Mouse (Mus musculus) heart, adult 2 months (tissue): Measurements from ENCODE around the gene Steap3. TPM values are rescaled to one million over a fixed set of nuclear protein-coding genes. Genes with fewer than 3 reads are reported as not detected.

ENCODE experiments used
- DNase-seq, 2 experiments: peaks; one replicate each; pipeline ENCODE4 v3.0.0; 2021
- H3K27ac ChIP-seq: fragments of 200-600 bp; 2 replicates; pipeline ENCODE4 v1.8.1; 2022
- H3K27me3 ChIP-seq: fragments of 200-500 bp; 2 replicates; pipeline ENCODE4 v1.6.1; 2012; ENCODE audit warnings: mild to moderate bottlenecking, low read length, inconsistent platforms, mixed read lengths; ENCODE audit not compliant: control insufficient read depth, insufficient read depth
- H3K36me3 ChIP-seq: fragments of 200-500 bp; 2 replicates; pipeline ENCODE4 v1.6.1; 2012; ENCODE audit warnings: low read length, inconsistent platforms; ENCODE audit not compliant: control insufficient read depth, insufficient read depth
- H3K4me1 ChIP-seq: fragments of 200-500 bp; 2 replicates; pipeline ENCODE4 v1.6.1; 2011; ENCODE audit warnings: low read length; ENCODE audit not compliant: control insufficient read depth, insufficient read depth
- H3K4me3 ChIP-seq: fragments of 200-600 bp; 2 replicates; pipeline ENCODE4 v1.8.1; 2022
- H3K79me2 ChIP-seq: fragments of 200-500 bp; replicated peaks from 2 replicates; pipeline ENCODE4 v1.6.1; 2012; ENCODE audit warnings: mild to moderate bottlenecking, inconsistent platforms, low read length, moderate library complexity, mixed read lengths; ENCODE audit not compliant: control insufficient read depth, insufficient read depth
- H3K9ac ChIP-seq: fragments of 200-500 bp; 2 replicates; pipeline ENCODE4 v1.6.1; 2012; ENCODE audit warnings: low read depth, mild to moderate bottlenecking, control low read depth, inconsistent platforms, low read length, mixed read lengths
- CTCF ChIP-seq: fragments of 200-600 bp; IDR thresholded peaks from 2 replicates; pipeline ENCODE4 v1.8.1; 2022; ENCODE audit warnings: antibody characterized with exemption, mild to moderate bottlenecking, moderate library complexity
- EP300 ChIP-seq: fragments of 200-500 bp; IDR thresholded peaks from 2 replicates; pipeline ENCODE4 v1.6.1; 2011; ENCODE audit warnings: low read depth, low read length, control low read depth; ENCODE audit not compliant: insufficient read depth
- POLR2A ChIP-seq: fragments of 200-500 bp; IDR thresholded peaks from 2 replicates; pipeline ENCODE4 v1.6.1; 2011; ENCODE audit warnings: mild to moderate bottlenecking, low read depth, low read length, control low read depth; ENCODE audit not compliant: insufficient read depth
- WGBS: fragments of 180-500 bp; shearing (Covaris S2); methylation state at CpG from one replicate; pipeline ENCODE4 v1.1.7; 2018; 5-methylcytosine and 5-hydroxymethylcytosine counted together
- intact Hi-C: fragments of 180-260 bp; cut with DNase I; formaldehyde crosslinking; loops from one replicate; pipeline ENCODE4 v1.15.1; 2025
- polyA plus RNA-seq: library from polyadenylated mRNA; depleted of rRNA; stranded (reverse); fragments of >200 nt; gene quantifications from 2 replicates; pipeline ENCODE4 v1.2.3, GENCODE M21; 2012
- total RNA-seq, 2 experiments: library from RNA; stranded (reverse); gene quantifications; 2 replicates each; pipeline ENCODE4 v1.2.3; 2021

Gene Steap3
- total and polyA plus RNA-seq, 3 experiments, result 25.2 to 54.9 (median 27.9) TPM

DNA sequence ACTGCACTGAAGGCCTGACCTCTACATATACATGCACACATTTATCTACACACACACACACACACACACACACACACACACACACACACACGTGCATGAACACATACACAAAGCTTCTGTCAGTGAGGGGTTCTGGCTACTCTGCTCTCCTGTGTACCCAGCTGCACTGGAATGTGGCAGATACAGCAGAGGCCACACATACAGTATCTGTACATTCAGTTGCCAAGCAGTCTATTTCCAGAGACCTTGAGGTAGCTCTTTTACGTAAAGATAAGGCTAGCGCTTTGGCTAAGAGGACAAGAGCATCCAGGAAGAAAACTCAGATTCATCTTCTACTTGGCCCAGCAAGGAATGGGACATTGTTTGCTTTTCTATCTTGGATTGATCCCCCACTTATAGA, 4.9 kb downstream of the Steap3 start:
- intact Hi-C loops, result no loop called here
- no peak for DNase-seq
- H3K36me3 ChIP-seq, result no peaks in the 10 kb centered on the region
- no peaks in the 10 kb centered on the region for H3K79me2 ChIP-seq
- H3K27ac ChIP-seq, result no peak overlapping the region
- no peak overlapping the region for H3K4me3 ChIP-seq
- 81% methylated on average over 3 of the region's 3 CpGs for WGBS
- H3K4me1 ChIP-seq, result peaks cover 3% of the 10 kb centered on the region; the same call in 1 of the 2 replicates
- TF ChIP-seq CTCF, result no peak
- TF ChIP-seq EP300, result no peak
- TF ChIP-seq POLR2A, result no peak
- no peaks in the 10 kb centered on the region for H3K27me3 ChIP-seq
- H3K9ac ChIP-seq, result no peak overlapping the region

DNA sequence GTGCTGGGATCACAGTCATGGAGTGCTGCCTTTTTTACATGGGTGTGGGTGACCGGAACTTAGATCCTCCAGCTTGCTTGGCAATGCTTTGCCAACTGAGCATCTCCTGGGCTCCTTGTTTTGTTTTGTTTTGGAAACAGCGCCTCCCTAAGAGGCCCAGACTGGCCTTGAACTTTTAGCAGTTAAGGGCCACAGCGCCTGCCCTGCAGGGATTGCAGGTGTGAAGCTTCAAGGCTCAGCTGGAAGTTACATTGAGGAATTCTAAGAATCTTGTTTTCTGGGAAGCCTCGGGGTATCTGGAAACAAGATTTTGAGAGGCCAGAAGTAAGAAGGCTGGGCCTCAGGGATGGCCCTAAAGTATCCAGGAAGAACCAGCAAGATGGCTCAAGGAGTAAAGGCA, 6.0 kb downstream of the Steap3 start:
- no peak overlapping the region for H3K27ac ChIP-seq
- no peaks in the 10 kb centered on the region for H3K27me3 ChIP-seq
- H3K36me3 ChIP-seq, result no peaks in the 10 kb centered on the region
- 67% methylated on average over 4 of the region's 4 CpGs for WGBS
- no peak for TF ChIP-seq CTCF
- no peak for TF ChIP-seq POLR2A
- no peak for TF ChIP-seq EP300
- H3K4me1 ChIP-seq, result peaks cover 3% of the 10 kb centered on the region; the same call in 1 of the 2 replicates
- no peaks in the 10 kb centered on the region for H3K79me2 ChIP-seq
- no peak overlapping the region for H3K4me3 ChIP-seq
- DNase-seq, result no peak
- H3K9ac ChIP-seq, result no peak overlapping the region
- intact Hi-C loops, result no loop called here

DNA sequence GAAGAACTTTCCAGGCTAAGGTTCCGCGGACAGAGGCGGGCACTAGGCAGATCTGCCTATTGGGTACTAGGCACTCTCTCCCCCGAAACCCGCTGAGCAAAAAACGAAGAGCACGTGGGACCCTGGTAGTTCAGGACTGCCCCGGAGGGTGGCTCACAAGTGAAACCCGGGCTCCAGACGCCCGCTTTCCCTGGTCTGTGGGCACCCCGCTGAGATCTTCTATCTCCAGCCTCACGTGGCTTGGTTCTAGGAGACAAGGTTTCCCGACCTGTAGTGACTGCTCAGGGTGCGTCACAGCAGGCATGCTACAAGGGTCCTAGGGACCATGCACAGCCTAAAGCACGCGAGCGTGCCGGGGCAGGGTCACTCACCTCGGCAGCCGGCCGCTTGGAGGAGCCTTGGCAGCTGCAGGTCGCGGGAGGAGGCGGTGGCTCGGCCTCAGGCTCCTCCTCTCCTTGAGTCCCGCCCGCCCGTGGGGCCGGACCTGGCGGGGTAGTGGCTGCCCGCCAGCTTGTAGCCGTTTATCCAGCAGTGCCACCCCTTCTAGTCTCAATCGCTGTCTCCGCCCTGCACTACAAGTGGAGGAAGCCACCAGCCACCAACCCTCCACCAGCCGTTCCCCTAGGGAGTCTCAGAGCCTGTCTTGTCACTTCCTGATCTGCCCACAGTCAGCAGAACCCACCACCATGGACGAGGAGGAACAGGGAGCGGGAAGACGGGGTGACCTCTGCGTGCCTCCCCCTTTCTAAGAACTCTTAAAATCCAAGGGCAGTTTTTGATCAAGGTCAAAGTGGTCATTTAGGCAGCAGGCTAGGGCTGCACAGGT, 7.4 kb downstream of the Steap3 start:
- no peaks in the 10 kb centered on the region for H3K79me2 ChIP-seq
- TF ChIP-seq POLR2A, result peak; percentile 68
- TF ChIP-seq EP300, result 0 out of 2 replicates have a peak, but pooled peaks have one; percentile 43
- peak; percentile 31 for TF ChIP-seq CTCF
- H3K27ac ChIP-seq, result peak overlapping the region; percentile 73
- H3K36me3 ChIP-seq, result no peaks in the 10 kb centered on the region
- under 1% methylated on average over 40 of the region's 40 CpGs for WGBS
- no peaks in the 10 kb centered on the region for H3K27me3 ChIP-seq
- peak overlapping the region; percentile 84 for H3K9ac ChIP-seq
- peak; percentile 92 to 94 for DNase-seq
- peaks cover 3% of the 10 kb centered on the region; the same call in 1 of the 2 replicates for H3K4me1 ChIP-seq
- intact Hi-C loops, result loop anchor here (2.0 kb wide), 1 partner anchor 16 kb away; no protein-coding TSS in a partner anchor
- peak overlapping the region; percentile 79 for H3K4me3 ChIP-seq

DNA sequence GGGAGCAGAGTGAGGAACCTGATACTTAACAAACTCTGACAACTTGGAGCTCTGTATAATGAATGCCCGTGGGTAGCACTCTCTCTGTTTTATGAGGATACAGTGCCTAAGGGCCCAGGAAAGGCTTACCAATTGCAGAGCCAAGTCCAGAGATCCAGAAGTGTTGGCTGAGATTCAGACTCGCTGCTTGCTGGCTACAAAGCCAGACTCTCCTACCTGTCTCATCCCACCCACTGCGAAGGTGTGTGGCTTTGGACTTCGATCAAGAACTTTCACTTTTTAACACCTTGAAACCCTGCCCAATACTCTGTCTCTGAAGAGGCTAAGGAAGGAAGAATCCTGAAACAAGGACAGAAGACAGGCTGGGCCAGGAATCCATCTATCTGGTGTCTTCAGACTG, 9.3 kb downstream of the Steap3 start:
- Histone ChIP-seq H3K27me3 (no peaks in the 10 kb centered on the region), H3K79me2 (no peaks in the 10 kb centered on the region), H3K4me1 (peaks cover 5% of the 10 kb centered on the region; the same call in 1 of the 2 replicates), H3K9ac (no peak overlapping the region), H3K4me3 (no peak overlapping the region), H3K27ac (no peak overlapping the region), H3K36me3 (no peaks in the 10 kb centered on the region)
- 68% methylated on average over 4 of the region's 4 CpGs for WGBS
- TF ChIP-seq POLR2A (no peak), EP300 (no peak), CTCF (no peak)
- DNase-seq, result no peak
- intact Hi-C loops, result no loop called here

DNA sequence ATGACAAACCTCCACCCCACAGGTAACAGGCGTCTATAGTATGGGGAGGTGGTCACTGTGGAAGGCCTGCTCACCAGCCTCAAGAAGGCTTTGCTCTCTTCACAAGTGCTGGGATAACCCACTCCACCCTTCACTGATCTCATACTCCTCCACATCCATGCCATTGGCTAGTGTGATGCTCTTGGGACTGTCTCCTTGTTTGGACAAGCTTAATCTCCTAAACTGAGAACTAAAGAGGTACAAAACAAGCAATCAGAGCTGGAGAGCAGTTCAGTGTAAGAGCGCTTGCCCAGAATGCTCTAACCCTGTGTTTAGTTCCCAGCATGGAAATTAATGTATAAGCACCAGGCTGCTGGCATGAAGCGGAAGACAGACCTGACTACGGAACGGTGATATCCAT, 11.3 kb downstream of the Steap3 start:
- Histone ChIP-seq H3K9ac (no peak overlapping the region), H3K27ac (no peak overlapping the region), H3K27me3 (no peaks in the 10 kb centered on the region), H3K4me1 (peaks cover 5% of the 10 kb centered on the region; the same call in 1 of the 2 replicates), H3K36me3 (no peaks in the 10 kb centered on the region), H3K4me3 (no peak overlapping the region), H3K79me2 (no peaks in the 10 kb centered on the region)
- no peak for DNase-seq
- intact Hi-C loops, result no loop called here
- 93% methylated on average over 5 of the region's 5 CpGs for WGBS
- TF ChIP-seq EP300 (no peak), POLR2A (peak; percentile 70), CTCF (no peak)

DNA sequence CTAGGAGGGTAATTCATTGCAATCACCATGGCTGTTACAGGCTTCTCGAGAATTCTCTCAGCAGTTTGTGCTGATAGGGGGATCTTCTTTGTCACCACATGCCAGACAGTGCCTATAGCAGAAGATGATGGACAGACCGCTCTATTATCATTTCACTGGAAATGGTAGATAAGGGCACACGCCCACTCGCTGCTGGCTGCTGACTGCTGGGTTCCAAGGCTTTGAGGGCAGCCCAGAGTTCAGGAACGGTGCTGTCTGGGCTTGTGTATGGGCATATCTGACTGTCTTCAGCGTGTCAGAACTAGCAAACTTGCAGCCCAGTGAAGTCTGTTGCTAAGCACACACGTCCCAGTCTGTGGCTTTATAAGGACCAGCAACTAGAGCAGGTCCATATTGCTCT, 13.3 kb downstream of the Steap3 start:
- no peak for DNase-seq
- Histone ChIP-seq H3K9ac (no peak overlapping the region), H3K36me3 (no peaks in the 10 kb centered on the region), H3K27me3 (no peaks in the 10 kb centered on the region), H3K4me3 (no peak overlapping the region), H3K79me2 (no peaks in the 10 kb centered on the region), H3K4me1 (peaks cover 5% of the 10 kb centered on the region; the same call in 1 of the 2 replicates), H3K27ac (no peak overlapping the region)
- TF ChIP-seq EP300 (no peak), POLR2A (no peak), CTCF (no peak)
- intact Hi-C loops, result no loop called here
- WGBS, result 51% methylated on average over 7 of the region's 7 CpGs
